Mouse (Mus musculus) erythroid progenitor cell, adult 5-6 weeks (primary cell): ENCODE measurements around the gene Gm14124. TPM values are rescaled to one million over a fixed set of nuclear protein-coding genes. Genes with fewer than 3 reads are reported as not detected.
"Not testable (repeated sequence)": the region's sequence is repeated elsewhere in the genome, so short reads cannot be mapped to it uniquely, and the experiment has no call there.

Experiments
- ATAC-seq: replicated peaks from 2 replicates; pipeline ENCODE4 v1.8.0; 2016; ENCODE audit warnings: moderate number of reproducible peaks, mild to moderate bottlenecking, moderate TSS enrichment, inconsistent platforms; ENCODE audit not compliant: poor library complexity, low FRiP score, severe bottlenecking
- total RNA-seq, 2 experiments: library from RNA; stranded (forward) in 1 of 2; stranded (reverse) in 1 of 2; fragments of 150-400 nt in 1 of 2; fragments of 186-747, 209-891 nt in 1 of 2; gene quantifications; 2 replicates each; pipeline versions ENCODE4 v1.2.3 to v1.2.4; 2015 to 2017; ENCODE audit warnings: low replicate concordance in 2 of 2

Gm14124 gene
- total RNA-seq (2015; ENCODE audit: low replicate concordance) (not detected in 2 replicates), total RNA-seq (2017; ENCODE audit: low replicate concordance) (not detected in 2 replicates)

DNA sequence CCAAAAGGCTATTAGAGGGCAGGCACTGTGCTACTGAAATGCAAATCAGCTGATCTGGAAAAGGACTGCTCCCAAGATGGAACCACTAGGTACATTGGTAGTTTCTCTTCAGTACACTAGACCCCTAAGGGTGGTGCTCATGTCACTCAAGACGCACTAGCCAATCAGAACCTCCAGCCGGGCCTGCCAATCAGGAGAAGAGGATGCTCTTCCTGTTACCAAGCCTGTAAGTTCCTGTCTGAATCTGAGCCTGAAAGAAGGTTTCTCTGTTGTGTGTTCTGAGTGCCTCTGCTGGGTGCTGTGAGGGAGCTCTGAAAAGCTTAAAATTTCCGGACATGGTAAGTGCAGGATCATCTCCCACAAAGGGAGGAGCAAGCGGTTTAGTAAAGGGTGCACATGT is at the start of gene Gm14124:
Gene Gm14124, plus strand, starts transcription at position 227 of the 400 bp plus-strand sequence.
- not testable (repeated sequence) for ATAC-seq

DNA sequence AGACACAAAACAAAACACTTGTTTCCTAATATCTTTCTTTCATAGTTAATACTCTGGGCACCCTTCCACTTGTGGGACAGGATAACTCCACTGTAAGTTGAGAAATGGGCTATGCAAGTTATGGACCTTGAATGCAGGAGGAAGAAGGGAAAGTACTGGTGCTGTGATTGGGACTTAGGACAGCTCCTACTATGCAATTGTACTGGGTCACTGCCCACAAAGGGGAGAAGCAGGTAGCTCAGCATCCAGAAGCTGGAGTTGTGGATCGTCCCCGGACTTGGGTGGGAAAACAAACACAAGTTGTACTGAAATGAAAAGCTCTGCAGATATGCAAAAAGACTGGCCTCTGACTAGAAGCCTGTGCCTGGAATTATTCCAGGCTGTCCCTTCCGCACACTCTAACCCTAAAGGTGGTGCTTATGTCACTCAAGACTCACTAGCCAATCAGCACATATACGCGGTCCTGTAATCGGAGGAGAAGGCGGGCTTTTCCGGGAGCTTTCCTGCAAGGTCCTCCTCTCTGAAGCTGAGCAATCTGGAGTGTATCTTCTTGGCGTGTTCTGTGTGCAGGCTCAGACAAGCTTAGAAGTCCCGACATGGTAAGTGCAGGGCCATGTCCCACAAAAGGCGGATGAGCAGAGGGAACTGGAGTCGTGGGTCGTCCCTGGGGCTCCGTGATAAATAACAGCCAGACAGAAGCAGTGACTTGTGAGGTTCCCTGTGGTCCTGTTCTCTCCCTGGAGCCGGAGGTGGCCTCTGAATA is 39.5 kb upstream of the Gm14124 start, which contains the start of gene Zfp937:
Gene Zfp937, plus strand, starts transcription at position 474 of the 763 bp plus-strand sequence.
- not testable (repeated sequence) for ATAC-seq

DNA sequence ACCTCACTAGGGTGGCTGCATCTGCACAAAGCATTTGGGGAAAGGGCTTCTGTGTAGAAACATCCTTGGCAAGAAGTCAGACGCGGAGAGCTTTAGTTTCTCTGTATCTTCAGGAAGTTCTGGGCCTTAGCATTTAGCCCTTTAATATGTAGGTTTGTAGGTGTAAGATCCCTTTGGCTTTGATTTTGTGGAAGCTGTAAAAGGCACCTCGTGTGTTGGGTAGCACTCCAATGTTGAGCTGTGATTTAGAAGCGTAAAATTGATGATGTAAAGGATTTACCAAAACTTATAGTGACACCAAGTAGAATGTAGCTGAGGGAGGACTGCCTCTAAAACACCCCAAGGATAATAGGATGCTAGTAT is 39.0 kb upstream of the Gm14124 start:
- ATAC-seq: not testable (repeated sequence)

DNA sequence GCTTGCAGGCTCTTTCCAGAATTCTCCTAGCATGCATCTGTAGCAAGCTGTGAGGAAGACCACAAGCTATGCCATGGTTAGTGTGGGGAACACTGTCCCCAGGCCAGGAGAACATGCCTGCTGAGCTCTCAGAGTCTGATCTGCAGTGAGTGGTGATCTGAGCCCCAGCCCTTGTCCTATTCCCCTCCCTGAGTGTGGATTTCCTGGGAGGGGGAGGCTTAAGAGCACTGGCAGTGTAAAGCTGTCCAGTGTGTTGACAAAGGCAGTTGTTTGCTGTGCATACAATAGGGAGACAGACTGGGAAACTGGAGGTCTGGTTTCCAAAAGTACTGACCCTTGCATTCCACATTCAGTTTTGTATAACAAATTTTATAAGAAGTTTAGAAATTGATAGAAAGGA is 34.1 kb upstream of the Gm14124 start:
- not testable (repeated sequence) for ATAC-seq

DNA sequence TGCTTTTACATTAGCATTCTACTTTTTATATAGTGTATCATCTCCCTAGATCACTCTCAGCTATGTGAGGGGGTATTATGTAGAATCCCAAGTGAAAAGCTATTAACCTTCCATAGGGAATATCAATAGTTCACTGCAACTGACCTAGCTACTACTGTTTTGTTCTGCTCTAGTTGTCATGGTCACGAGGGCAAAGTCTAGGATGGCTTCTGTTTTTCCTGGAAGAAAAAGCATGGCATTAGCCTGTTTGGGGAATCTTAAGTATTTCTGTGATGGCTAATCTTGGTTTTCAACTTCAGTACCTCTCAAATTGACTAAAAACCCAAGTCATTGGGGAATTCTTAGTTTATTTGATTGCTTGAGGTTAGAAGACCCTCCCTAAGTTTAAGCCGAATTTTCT is 14.1 kb upstream of the Gm14124 start:
- ATAC-seq: no peak

DNA sequence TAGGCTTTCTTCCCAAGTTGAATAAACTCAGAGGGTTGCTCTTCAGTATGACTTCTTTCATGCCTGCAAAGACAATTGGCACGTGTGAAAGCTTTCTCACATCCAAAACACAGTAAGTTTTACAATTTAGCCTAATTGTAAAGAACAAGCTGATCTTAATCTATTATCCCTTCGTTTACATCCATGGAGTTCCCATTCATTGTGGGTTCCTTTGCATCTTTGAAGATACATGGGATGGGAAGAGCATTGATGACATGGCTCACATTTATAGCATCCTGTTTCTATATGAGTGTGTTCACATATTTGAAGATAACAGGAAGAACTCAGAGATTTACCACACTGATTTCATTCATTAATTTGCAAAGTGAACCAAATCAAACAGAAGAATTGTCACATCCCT is 1.8 kb upstream of the Gm14124 start, which contains the start of gene Gm21994:
Gene Gm21994, minus strand, starts transcription at position 101 of the 400 bp plus-strand sequence.
- not testable (repeated sequence) for ATAC-seq

DNA sequence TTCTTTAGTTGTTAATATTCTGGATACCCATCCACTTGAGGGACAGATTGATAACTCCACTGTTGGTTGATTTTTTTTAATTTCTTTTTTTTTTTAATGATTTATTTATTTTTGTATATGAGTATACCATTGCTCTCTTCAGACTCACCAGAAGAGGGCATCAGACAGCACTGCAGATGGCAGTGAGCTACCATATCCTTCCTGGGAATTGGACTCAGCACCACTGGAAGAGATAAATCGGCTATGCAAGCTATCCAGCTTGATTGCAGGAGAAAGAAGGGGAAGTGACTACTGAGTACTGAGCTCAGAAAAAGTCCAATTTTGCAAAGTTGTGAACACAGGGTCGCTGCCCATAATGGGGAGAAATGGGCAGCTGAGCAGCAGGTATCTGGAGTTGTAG is 456 bp upstream of the Gm14124 start:
- ATAC-seq: not testable (repeated sequence)

DNA sequence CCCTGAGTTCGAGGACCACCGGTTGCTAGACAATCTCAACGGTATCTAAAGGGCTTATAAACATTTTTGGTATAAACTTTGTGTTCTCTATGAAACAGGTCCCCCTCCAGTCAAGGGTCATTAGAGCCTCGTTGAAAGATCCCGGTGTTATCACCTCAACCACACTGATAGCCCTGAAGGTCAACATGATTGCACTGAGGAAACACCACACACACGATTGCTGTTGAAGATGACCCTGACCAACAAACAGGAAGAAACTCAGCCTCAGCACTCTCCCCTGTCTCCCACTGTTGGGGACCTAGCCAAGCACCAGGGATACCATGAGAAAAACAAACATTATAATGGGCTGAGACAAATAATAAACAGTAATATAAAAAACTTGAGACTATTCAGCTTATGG is 36.4 kb downstream of the Gm14124 start:
- ATAC-seq: no peak

DNA sequence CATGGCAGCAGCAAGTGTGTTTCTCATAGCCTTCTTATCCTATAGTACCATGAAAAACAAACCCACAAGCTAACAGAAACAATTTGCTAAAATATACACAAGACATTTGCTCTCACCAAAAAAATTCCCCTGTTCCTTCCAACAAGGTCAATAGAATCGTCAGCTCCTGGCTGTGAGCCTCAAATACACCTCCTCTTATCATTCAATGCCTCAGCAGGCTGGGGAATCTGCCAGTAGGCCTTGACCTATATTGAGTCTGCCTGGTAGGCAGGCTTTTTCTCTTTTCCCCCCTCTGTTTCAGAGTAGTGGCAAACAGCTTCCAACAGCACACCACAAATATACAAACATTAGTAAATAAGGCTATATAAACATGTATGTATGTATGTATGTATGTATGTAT is 41.8 kb downstream of the Gm14124 start:
- ATAC-seq: no peak

DNA sequence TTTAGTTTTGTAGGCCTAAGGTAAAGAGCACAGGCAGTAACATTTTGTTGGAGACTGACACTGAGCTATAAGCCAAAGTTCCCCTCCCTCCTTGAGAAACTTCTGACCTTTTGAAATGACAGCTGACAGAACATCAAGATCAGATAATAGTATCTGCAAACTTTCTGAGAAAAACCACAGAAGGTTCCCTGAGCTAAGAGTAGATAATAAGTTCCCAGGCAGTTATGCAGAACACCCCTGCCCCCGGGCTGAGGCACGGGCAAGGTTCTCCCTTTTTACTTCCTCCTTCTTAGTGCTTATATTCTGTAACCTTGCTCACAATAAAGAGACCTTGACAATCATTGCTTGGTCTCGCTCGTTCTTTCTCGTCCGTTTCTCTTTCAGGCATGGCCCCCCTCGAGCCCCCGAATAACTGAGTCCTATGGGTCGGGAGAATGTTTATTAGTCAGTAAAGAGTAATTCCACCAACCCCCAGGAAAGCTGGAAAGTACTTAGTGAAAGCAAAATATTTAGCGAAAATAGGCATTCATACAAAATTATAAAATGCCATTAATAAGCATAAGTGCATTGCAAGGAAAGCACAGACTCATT is 50.0 kb downstream of the Gm14124 start:
- no peak for ATAC-seq

DNA sequence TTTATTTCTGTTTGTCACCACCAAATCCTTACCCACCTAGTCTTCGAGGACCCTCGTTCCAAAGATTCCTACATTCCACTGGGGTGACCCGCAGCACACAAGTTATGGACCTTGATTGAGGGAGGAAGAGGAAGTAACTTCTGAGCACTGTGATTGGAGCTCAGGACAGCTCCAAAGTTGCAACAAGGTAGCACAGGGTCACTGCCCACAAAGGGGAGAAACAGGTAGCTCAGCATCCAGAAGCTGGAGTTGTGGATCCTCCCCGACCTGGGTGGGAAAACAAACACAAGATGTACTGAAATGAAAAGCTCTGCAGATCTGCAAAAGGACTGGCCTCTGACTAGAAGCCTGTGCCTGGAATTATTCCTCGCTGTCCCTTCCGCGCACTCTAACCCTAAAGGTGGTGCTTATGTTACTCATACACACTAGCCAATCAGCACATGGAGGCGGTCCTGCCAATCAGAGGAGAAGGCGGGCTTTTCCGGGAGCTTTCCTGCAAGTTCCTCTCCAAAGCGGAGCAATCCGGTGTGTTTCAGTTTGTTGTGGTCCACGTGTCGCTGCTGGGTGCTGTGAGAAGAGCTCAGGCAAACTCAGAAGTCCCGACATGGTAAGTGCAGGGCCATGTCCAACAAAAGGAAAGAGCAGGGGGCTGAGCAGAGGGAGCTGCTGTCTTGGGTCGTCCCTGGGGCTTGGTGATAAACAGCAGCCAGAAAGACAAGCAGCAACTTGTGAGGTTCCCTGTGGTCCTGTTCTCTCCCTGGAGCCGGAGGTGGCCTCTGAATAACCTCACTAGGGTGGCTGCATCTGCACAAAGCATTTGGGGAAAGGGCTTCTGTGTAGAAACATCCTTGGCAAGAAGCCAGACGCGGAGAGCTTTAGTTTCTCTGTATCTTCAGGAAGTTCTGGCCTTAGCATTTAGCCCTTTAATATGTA is 53.9 kb downstream of the Gm14124 start:
- ATAC-seq: peak; percentile 87

DNA sequence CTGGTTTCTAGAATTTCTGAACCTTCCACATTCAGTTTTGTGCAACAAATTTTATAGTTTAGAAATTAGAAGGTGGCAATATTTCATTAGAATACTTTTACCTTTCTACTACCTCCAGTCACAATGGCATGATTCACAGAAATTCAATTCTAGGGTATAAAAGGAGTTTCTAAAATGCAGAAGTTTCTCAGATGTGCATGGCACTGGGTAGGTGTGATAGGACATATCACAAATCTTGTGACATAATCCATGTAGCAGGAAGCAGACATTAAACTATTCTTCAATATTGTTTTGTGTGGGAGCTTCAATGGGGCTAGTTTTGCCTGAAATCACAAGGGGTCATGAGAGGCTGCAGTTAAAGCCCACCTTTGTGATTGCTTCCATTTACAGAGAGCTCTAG is 58.8 kb downstream of the Gm14124 start:
- ATAC-seq: no peak

DNA sequence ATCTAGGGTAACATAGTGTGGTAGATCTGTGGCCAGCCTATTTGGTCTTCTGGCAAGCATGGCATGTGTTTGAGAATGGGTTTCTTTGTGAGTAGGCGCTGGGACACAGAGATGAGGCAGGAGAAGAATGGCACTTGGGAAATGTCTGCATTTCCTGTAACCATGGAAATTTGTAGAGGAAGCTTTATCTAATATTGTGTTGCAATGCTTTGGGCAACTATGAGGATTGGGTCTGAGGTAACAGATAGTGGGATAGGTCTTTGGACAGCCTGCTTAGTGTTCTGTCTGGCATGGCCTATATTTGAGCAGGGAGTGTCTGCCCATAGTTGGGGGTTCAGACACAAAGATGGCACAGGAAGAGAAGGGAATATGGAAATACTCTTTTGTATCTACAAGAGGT is 61.7 kb downstream of the Gm14124 start:
- ATAC-seq: no peak

Other genes starting within 250 kb of the Gm14124 start
- 2.2 and 2.5 TPM in 2 replicates for gene Zfp120, start 120.8 kb upstream of the Gm14124 start, total RNA-seq (2015; ENCODE audit: low replicate concordance)
- 4.4 and 26.9 TPM in 2 replicates for gene Zfp120, start 120.8 kb upstream of the Gm14124 start, total RNA-seq (2017; ENCODE audit: low replicate concordance)
- gene Gm10770, start 77.8 kb upstream of the Gm14124 start, total RNA-seq (2015; ENCODE audit: low replicate concordance): not detected in 2 replicates
- not detected in 2 replicates for gene Gm10770, start 77.8 kb upstream of the Gm14124 start, total RNA-seq (2017; ENCODE audit: low replicate concordance)
- not detected in 2 replicates for gene Gm14139, start 75.8 kb upstream of the Gm14124 start, total RNA-seq (2015; ENCODE audit: low replicate concordance)
- gene Gm14139, start 75.8 kb upstream of the Gm14124 start, total RNA-seq (2017; ENCODE audit: low replicate concordance): not detected in 2 replicates
- gene Zfp937, start 39.4 kb upstream of the Gm14124 start, total RNA-seq (2015; ENCODE audit: low replicate concordance): 0.36 TPM in 1 of 2 replicates, not detected in the other
- not detected in 2 replicates for gene Zfp937, start 39.4 kb upstream of the Gm14124 start, total RNA-seq (2017; ENCODE audit: low replicate concordance)
- 2.5 TPM in 1 of 2 replicates, not detected in the other for gene Gm21994, start 1.9 kb upstream of the Gm14124 start, total RNA-seq (2015; ENCODE audit: low replicate concordance)
- gene Gm21994, start 1.9 kb upstream of the Gm14124 start, total RNA-seq (2017; ENCODE audit: low replicate concordance): not detected in 2 replicates
- gene Gm10130, start 66.2 kb downstream of the Gm14124 start, total RNA-seq (2015; ENCODE audit: low replicate concordance): 16.9 TPM in 1 of 2 replicates, not detected in the other
- gene Gm10130, start 66.2 kb downstream of the Gm14124 start, total RNA-seq (2017; ENCODE audit: low replicate concordance): not detected in 2 replicates
- not detected in 2 replicates for gene 3300002I08Rik, start 105.2 kb downstream of the Gm14124 start, total RNA-seq (2015; ENCODE audit: low replicate concordance)
- gene 3300002I08Rik, start 105.2 kb downstream of the Gm14124 start, total RNA-seq (2017; ENCODE audit: low replicate concordance): not detected in 2 replicates
- gene Zfp442, start 194.0 kb downstream of the Gm14124 start, total RNA-seq (2015; ENCODE audit: low replicate concordance): not detected in 2 replicates
- 1.5 TPM in 1 of 2 replicates, not detected in the other for gene Zfp442, start 194.0 kb downstream of the Gm14124 start, total RNA-seq (2017; ENCODE audit: low replicate concordance)
- not detected in 2 replicates for gene Zfp345, start 227.6 kb downstream of the Gm14124 start, total RNA-seq (2015; ENCODE audit: low replicate concordance)
- not detected in 2 replicates for gene Zfp345, start 227.6 kb downstream of the Gm14124 start, total RNA-seq (2017; ENCODE audit: low replicate concordance)